Mouse (Mus musculus) heart, embryonic 11.5 days (tissue): ENCODE results near the gene Zfp984. TPM values are rescaled to one million over a fixed set of nuclear protein-coding genes. Genes with fewer than 3 reads are reported as not detected.
"Not testable (repeated sequence)": the region's sequence is repeated elsewhere in the genome, so short reads cannot be mapped to it uniquely, and the experiment has no call there.

ENCODE experiments used
- ATAC-seq: fragments of 200-750 bp; cut with Nextera tagmentation; replicated peaks from 2 replicates; pipeline ENCODE4 v1.8.0; 2017; ENCODE audit warnings: moderate library complexity; ENCODE audit not compliant: insufficient number of reproducible peaks, low FRiP score, low TSS enrichment
- H3K27ac ChIP-seq: fragments of 300-500 bp; sonication (generic); 2 replicates; pipeline ENCODE4 v1.5.1; 2014; ENCODE audit warnings: mild to moderate bottlenecking, low read depth, low read length
- H3K27me3 ChIP-seq: fragments of 300-500 bp; sonication (generic); 2 replicates; pipeline ENCODE4 v1.6.1; 2014; ENCODE audit warnings: mild to moderate bottlenecking, low read length, mixed read lengths; ENCODE audit not compliant: control insufficient read depth, insufficient read depth
- H3K36me3 ChIP-seq: fragments of 300-500 bp; sonication (generic); 2 replicates; pipeline ENCODE4 v1.6.1; 2014; ENCODE audit warnings: mild to moderate bottlenecking, low read length, moderate library complexity, mixed read lengths; ENCODE audit not compliant: control insufficient read depth, insufficient read depth
- H3K4me1 ChIP-seq: fragments of 300-500 bp; sonication (generic); 2 replicates; pipeline ENCODE4 v1.6.1; 2014; ENCODE audit warnings: low read length; ENCODE audit not compliant: control insufficient read depth, insufficient read depth
- H3K4me2 ChIP-seq: fragments of 300-500 bp; sonication (generic); 2 replicates; pipeline ENCODE4 v1.6.1; 2014; ENCODE audit warnings: mild to moderate bottlenecking, moderate library complexity
- H3K4me3 ChIP-seq: fragments of 300-500 bp; sonication (generic); 2 replicates; pipeline ENCODE4 v1.5.1; 2014; ENCODE audit warnings: low read depth, low read length
- H3K9ac ChIP-seq: fragments of 300-500 bp; sonication (generic); 2 replicates; pipeline ENCODE4 v1.6.1; 2014; ENCODE audit warnings: mild to moderate bottlenecking, low read depth, low read length, moderate library complexity
- H3K9me3 ChIP-seq: fragments of 300-500 bp; sonication (generic); replicated peaks from 2 replicates; pipeline ENCODE4 v1.6.1; 2016; ENCODE audit warnings: low read length; ENCODE audit not compliant: control insufficient read depth
- WGBS: fragments of 180-500 bp; shearing (Covaris S2); extraction: QIAGEN DNeasy Blood & Tissue Kit; methylation state at CpG from one replicate; pipeline ENCODE4 v1.1.7; 2014; ENCODE audit not compliant: insufficient replicate concordance; 5-methylcytosine and 5-hydroxymethylcytosine counted together
- polyA plus RNA-seq: library from polyadenylated mRNA; unstranded; fragments of >200 nt; fragmentation: Nextera tagmentation; extraction: Ambion mirVana; gene quantifications from 2 replicates; pipeline ENCODE4 v1.2.1, GENCODE M21; 2014

Gene Zfp984
- 9.8 and 11.6 TPM in 2 replicates for polyA plus RNA-seq

GRCm38 (mm10) chr4:147809292-147809965 lies at the start of gene Zfp984:
Gene Zfp984, minus strand, starts transcription at chr4:147809788.
- 10% methylated on average over 15 of the region's 15 CpGs for WGBS
- peak within 1 kb of the TSS; percentile 71 for H3K4me2 ChIP-seq
- H3K9ac ChIP-seq = peak within 1 kb of the TSS; percentile 79
- not testable (repeated sequence) for H3K27me3 ChIP-seq, H3K4me1 ChIP-seq, H3K36me3 ChIP-seq, H3K9me3 ChIP-seq
- H3K27ac ChIP-seq = peak within 1 kb of the TSS; percentile 74
- H3K4me3 ChIP-seq = peak within 1 kb of the TSS; percentile 60
- ATAC-seq = peak; percentile 58

DNA sequence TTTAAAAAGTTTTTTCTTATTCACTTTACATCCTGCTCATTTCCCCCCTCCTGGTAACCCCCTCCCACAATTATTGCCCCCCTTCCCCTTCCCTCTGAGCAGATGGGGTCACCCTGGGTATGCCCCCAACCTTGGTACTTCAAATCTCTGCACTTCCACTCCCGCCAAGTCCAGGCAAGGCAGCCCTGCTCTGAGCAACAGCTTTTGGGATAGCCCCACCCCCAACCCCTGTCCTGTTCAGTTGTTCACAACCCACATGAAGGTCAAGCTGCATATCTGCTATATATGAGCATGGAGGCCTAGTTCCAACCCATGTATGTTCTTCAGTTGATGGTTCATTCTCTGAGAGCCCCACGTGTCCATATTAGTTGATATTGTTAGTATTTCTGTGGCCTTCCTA lies 41.2 kb upstream of the Zfp984 start:
- Histone ChIP-seq H3K27ac (no peak overlapping the region), H3K9me3 (no peaks in the 10 kb centered on the region), H3K36me3 (no peaks in the 10 kb centered on the region), H3K4me3 (no peak overlapping the region), H3K4me1 (peaks cover 4% of the 10 kb centered on the region), H3K9ac (no peak overlapping the region), H3K27me3 (no peaks in the 10 kb centered on the region), H3K4me2 (no peak overlapping the region)
- 62% methylated on average over 2 of the region's 2 CpGs for WGBS
- ATAC-seq = no peak

- ATAC-seq = peak; percentile 43
- H3K4me2 ChIP-seq = peak overlapping the region; percentile 71
- no peak overlapping the region for H3K27ac ChIP-seq
- H3K9ac ChIP-seq = peak overlapping the region; percentile 72
- H3K9me3 ChIP-seq = no peaks in the 10 kb centered on the region
- peak overlapping the region; percentile 90 for H3K4me3 ChIP-seq
- H3K27me3 ChIP-seq = no peaks in the 10 kb centered on the region
- 8% methylated on average over 4 of the region's 4 CpGs for WGBS
- peaks cover 4% of the 10 kb centered on the region for H3K4me1 ChIP-seq
- no peaks in the 10 kb centered on the region for H3K36me3 ChIP-seq
Measured at GRCm38 (mm10) chr4:147848584-147848991, 39.0 kb upstream of the Zfp984 start.

DNA sequence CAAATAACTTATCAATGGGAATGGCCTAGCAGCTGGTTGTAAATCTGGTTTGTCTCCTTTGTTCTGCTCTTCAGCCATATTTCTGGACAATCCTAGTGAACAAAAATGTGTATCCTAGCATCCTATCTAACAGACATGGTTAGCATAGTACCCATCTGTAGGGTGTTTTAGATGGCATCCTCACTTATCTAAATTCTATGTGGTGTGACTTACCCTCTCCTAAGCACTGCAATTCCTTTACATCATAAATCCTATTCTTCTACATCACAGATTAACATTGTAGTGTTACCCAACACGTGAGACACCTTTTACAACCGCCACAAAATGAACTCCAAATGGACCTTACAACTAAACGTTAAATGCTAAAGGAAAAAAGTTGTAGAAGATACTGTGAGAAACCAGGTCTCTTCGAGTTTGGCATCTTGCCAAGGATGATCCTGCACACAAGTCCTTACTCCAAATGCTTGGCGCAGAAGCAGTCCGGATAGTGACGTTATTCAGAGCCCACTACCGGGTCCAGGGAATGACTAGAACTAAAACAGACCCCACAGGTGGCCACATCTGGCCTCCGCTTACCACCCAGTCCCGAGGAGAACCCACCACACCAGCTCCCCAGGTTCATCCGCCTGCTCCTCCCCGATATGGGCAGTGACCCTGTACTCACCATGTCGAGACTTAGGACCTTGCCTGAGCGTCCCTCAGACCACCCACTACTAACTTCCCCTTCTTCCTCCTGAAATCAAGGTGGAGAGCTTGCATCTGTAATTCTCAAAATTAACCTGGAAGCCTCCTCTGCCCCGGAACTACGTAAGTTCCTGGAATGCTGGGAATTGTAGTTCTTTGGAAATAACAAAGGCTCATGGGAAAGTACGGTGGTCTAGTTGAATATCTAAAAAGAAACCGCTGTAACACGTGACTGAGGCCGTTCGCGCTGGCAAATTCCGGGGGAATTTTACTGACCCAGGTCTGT lies 38.3 kb upstream of the Zfp984 start, which contains the start of gene Zfp933:
Zfp933 (minus strand) TSS at position 753 of the 970 bp plus-strand sequence.
- H3K27ac ChIP-seq = no peak within 1 kb of the TSS
- WGBS = 3% methylated on average over 23 of the region's 23 CpGs

GRCm38 (mm10) chr4:147842871-147843270 lies 33.3 kb upstream of the Zfp984 start:
- H3K4me2 ChIP-seq = no peak overlapping the region
- H3K4me3 ChIP-seq = no peak overlapping the region
- no peak overlapping the region for H3K9ac ChIP-seq
- H3K9me3 ChIP-seq = peaks cover 5% of the 10 kb centered on the region; the same call in 1 of the 2 replicates
- WGBS = 87% methylated on average over 3 of the region's 3 CpGs
- no peak for ATAC-seq
- H3K36me3 ChIP-seq = peaks cover 15% of the 10 kb centered on the region
- peaks cover 4% of the 10 kb centered on the region for H3K4me1 ChIP-seq
- H3K27me3 ChIP-seq = no peaks in the 10 kb centered on the region
- H3K27ac ChIP-seq = no peak overlapping the region

More for the DNA sequence above, 38.3 kb upstream of the Zfp984 start, which contains the start of gene Zfp933:
- Histone ChIP-seq H3K36me3 (peaks cover 3% of the 10 kb centered on the region; the same call in 1 of the 2 replicates), H3K4me2 (peak within 1 kb of the TSS; percentile 71), H3K9me3 (0 out of 2 replicates have a peak, but pooled peaks cover 2% of the 10 kb centered on the region), H3K4me1 (peaks cover 4% of the 10 kb centered on the region), H3K27me3 (no peaks in the 10 kb centered on the region), H3K9ac (peak within 1 kb of the TSS; percentile 81), H3K4me3 (peak within 1 kb of the TSS; percentile 90)
- ATAC-seq = peak; percentile 83

- H3K27ac ChIP-seq, H3K27me3 ChIP-seq, H3K9me3 ChIP-seq, H3K4me1 ChIP-seq, H3K9ac ChIP-seq, ATAC-seq, H3K4me2 ChIP-seq, H3K4me3 ChIP-seq: not testable (repeated sequence)
- 93% methylated on average over 19 of the region's 26 CpGs for WGBS
- H3K36me3 ChIP-seq = peaks cover 15% of the 10 kb centered on the region
Measured at GRCm38 (mm10) chr4:147839282-147839681, 29.7 kb upstream of the Zfp984 start.

GRCm38 (mm10) chr4:147824389-147824788 lies 14.8 kb upstream of the Zfp984 start:
- Histone ChIP-seq H3K4me2 (no peak overlapping the region), H3K9me3 (peaks cover 44% of the 10 kb centered on the region), H3K4me1 (no peaks in the 10 kb centered on the region), H3K9ac (no peak overlapping the region), H3K27me3 (no peaks in the 10 kb centered on the region), H3K27ac (no peak overlapping the region), H3K36me3 (peaks cover 43% of the 10 kb centered on the region), H3K4me3 (no peak overlapping the region)
- no peak for ATAC-seq
- WGBS = 86% methylated on average over 4 of the region's 4 CpGs

DNA sequence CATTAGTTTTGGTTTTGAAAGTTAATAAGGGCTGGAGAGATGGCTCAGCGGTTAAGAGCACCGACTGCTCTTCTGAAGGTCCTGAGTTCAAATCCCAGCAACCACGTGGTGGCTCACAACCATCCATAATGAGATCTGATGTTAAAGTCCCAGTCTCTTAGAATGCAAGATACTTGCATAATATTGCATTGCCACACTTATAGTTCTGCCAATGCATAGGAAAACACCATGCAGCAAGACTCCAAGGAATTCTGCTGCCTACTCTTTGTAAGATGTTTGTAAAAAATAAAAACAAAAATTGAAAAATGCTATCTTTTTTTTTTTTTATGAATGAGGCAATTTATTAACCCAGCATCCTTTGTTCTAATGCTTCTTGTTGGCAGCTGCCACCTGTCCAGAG lies 11.8 kb upstream of the Zfp984 start:
- H3K27me3 ChIP-seq, H3K27ac ChIP-seq, H3K9ac ChIP-seq, H3K4me3 ChIP-seq, H3K4me2 ChIP-seq, ATAC-seq, H3K4me1 ChIP-seq: not testable (repeated sequence)
- WGBS = 84% methylated on average over 3 of the region's 3 CpGs
- H3K9me3 ChIP-seq = peaks cover 41% of the 10 kb centered on the region
- H3K36me3 ChIP-seq = peaks cover 19% of the 10 kb centered on the region
